Mouse (Mus musculus) kidney, embryonic 14.5 days (tissue): ENCODE results near the gene Pkn3. TPM values are rescaled to one million over a fixed set of nuclear protein-coding genes. Genes with fewer than 3 reads are reported as not detected.
A peak's percentile ranks its signal among the peaks of the same experiment; 100 is the strongest.

Experiments used
- ATAC-seq: fragments of 200-750 bp; cut with Nextera tagmentation; 2 replicates; pipeline ENCODE4 v1.8.0; 2017; ENCODE audit warnings: moderate number of reproducible peaks, mild to moderate bottlenecking, moderate TSS enrichment, moderate library complexity; ENCODE audit not compliant: low FRiP score, low TSS enrichment
- H3K27ac ChIP-seq: fragments of 300-500 bp; sonication (generic); 2 replicates; pipeline ENCODE4 v1.5.1; 2014; ENCODE audit warnings: low read depth, mild to moderate bottlenecking, low read length, moderate library complexity, mixed read lengths
- H3K27me3 ChIP-seq: fragments of 300-500 bp; sonication (generic); 2 replicates; pipeline ENCODE4 v1.6.1; 2014; ENCODE audit warnings: mild to moderate bottlenecking, low read length; ENCODE audit not compliant: control insufficient read depth, insufficient read depth
- H3K36me3 ChIP-seq: fragments of 300-500 bp; sonication (generic); 2 replicates; pipeline ENCODE4 v1.6.1; 2014; ENCODE audit warnings: low read length, mixed read lengths; ENCODE audit not compliant: control insufficient read depth, insufficient read depth
- H3K4me1 ChIP-seq: fragments of 300-500 bp; sonication (generic); 2 replicates; pipeline ENCODE4 v1.6.1; 2014; ENCODE audit warnings: low read length, mixed read lengths; ENCODE audit not compliant: control insufficient read depth, insufficient read depth
- H3K4me2 ChIP-seq: fragments of 300-500 bp; sonication (generic); replicated peaks from 2 replicates; pipeline ENCODE4 v1.6.1; 2014; ENCODE audit warnings: low read depth, mild to moderate bottlenecking, low read length
- H3K4me3 ChIP-seq: fragments of 300-500 bp; sonication (generic); 2 replicates; pipeline ENCODE4 v1.5.1; 2014; ENCODE audit warnings: mild to moderate bottlenecking, low read length
- H3K9ac ChIP-seq: fragments of 300-500 bp; sonication (generic); 2 replicates; pipeline ENCODE4 v1.6.1; 2014; ENCODE audit warnings: low read depth, mild to moderate bottlenecking, low read length, moderate library complexity
- H3K9me3 ChIP-seq: fragments of 300-500 bp; sonication (generic); 2 replicates; pipeline ENCODE4 v1.6.1; 2016; ENCODE audit warnings: low read length; ENCODE audit not compliant: control insufficient read depth
- WGBS: fragments of 180-500 bp; shearing (Covaris S2); extraction: QIAGEN DNeasy Blood & Tissue Kit; methylation state at CpG from one replicate; pipeline ENCODE4 v1.1.7; 2014; 5-methylcytosine and 5-hydroxymethylcytosine counted together
- polyA plus RNA-seq: library from polyadenylated mRNA; unstranded; fragments of >200 nt; fragmentation: Nextera tagmentation; extraction: Ambion mirVana; gene quantifications from 2 replicates; pipeline ENCODE4 v1.2.1, GENCODE M21; 2014

Gene Pkn3
- polyA plus RNA-seq, 1 experiment from 2014 or later, result 9.1 TPM

GRCm38 (mm10) chr2:30067962-30068361, 9.5 kb upstream of the Pkn3 start:
- no peak for ATAC-seq
- H3K36me3 ChIP-seq, result peaks cover 38% of the 10 kb centered on the region

DNA sequence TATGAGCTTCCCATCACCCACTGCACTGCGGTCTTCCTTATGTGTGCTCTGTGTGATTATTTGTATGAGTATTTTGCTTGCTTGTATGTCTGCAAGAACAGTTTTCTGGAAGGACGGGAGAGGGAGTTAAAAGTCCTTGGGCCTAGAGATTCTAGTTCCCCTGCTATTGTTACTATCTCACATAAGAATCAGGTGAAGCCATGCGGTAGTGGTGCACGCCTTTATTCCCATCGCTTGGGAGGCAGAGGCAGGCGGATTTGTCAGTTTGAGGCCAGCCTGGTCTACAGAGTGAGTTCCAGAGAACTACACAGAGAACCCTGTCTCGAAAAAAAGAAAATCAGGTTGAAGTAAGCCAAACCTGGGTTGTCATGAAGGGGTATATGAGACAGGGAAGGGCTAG, 4.6 kb upstream of the Pkn3 start:
- Histone ChIP-seq H3K4me1 (peaks cover 7% of the 10 kb centered on the region), H3K27ac (no peak overlapping the region), H3K36me3 (peaks cover 48% of the 10 kb centered on the region), H3K27me3 (no peaks in the 10 kb centered on the region), H3K9me3 (no peaks in the 10 kb centered on the region), H3K9ac (no peak overlapping the region), H3K4me2 (no peak overlapping the region), H3K4me3 (no peak overlapping the region)
- 80% methylated on average over 7 of the region's 7 CpGs for WGBS
- no peak for ATAC-seq

More at GRCm38 (mm10) chr2:30067962-30068361, 9.5 kb upstream of the Pkn3 start:
- WGBS, result 14% methylated on average over 7 of the region's 7 CpGs
- no peaks in the 10 kb centered on the region for H3K9me3 ChIP-seq
- peak overlapping the region; percentile 100 for H3K4me3 ChIP-seq
- H3K4me1 ChIP-seq, result peaks cover 22% of the 10 kb centered on the region
- H3K27ac ChIP-seq, result no peak overlapping the region; the same call in 1 of the 2 replicates
- no peaks in the 10 kb centered on the region for H3K27me3 ChIP-seq
- H3K9ac ChIP-seq, result peak overlapping the region; percentile 97
- H3K4me2 ChIP-seq, result peak overlapping the region; percentile 85

GRCm38 (mm10) chr2:30073285-30073684, 4.2 kb upstream of the Pkn3 start:
- Histone ChIP-seq H3K4me2 (no peak overlapping the region), H3K27me3 (no peaks in the 10 kb centered on the region), H3K36me3 (peaks cover 43% of the 10 kb centered on the region), H3K4me1 (peaks cover 6% of the 10 kb centered on the region), H3K9me3 (no peaks in the 10 kb centered on the region), H3K9ac (no peak overlapping the region), H3K4me3 (no peak overlapping the region), H3K27ac (no peak overlapping the region)
- no peak for ATAC-seq
- 85% methylated on average over 3 of the region's 3 CpGs for WGBS

- Histone ChIP-seq H3K27me3 (no peaks in the 10 kb centered on the region), H3K9ac (no peak overlapping the region), H3K4me3 (no peak overlapping the region), H3K9me3 (no peaks in the 10 kb centered on the region), H3K4me2 (no peak overlapping the region), H3K27ac (no peak overlapping the region), H3K4me1 (peaks cover 4% of the 10 kb centered on the region; the same call in 1 of the 2 replicates), H3K36me3 (peaks cover 20% of the 10 kb centered on the region)
- no peak for ATAC-seq
- 44% methylated on average over 3 of the region's 3 CpGs for WGBS
Observed at GRCm38 (mm10) chr2:30075625-30076024, 1.9 kb upstream of the Pkn3 start.

GRCm38 (mm10) chr2:30076439-30076838, 1.0 kb upstream of the Pkn3 start:
- 96% methylated on average over 9 of the region's 9 CpGs for WGBS
- no peaks in the 10 kb centered on the region for H3K27me3 ChIP-seq
- H3K9ac ChIP-seq, result no peak overlapping the region
- no peak overlapping the region for H3K4me2 ChIP-seq
- no peak overlapping the region for H3K27ac ChIP-seq
- no peak overlapping the region for H3K4me3 ChIP-seq
- ATAC-seq, result no peak
- H3K9me3 ChIP-seq, result no peaks in the 10 kb centered on the region
- H3K36me3 ChIP-seq, result peaks cover 19% of the 10 kb centered on the region
- peaks cover 4% of the 10 kb centered on the region; the same call in 1 of the 2 replicates for H3K4me1 ChIP-seq

DNA sequence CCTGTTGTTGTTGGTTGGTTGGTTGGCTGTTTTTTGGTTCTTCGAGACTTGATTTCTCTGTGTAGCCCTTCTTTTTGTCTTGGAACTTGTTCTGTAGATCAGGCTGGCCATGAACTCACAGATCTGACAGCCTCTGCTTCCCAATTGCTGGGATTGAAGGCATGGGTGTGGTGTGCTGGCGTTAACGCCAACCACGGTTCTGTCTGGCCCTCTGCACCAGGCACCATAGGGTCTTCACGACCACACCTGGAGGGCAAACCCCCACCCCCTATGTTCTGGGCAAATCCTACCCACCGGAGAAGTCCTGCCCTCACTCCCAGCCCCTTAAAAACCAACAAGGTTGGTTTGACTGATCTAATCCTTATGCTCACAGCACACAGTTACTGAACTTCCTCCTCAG, 525 bp upstream of the Pkn3 start:
- H3K9me3 ChIP-seq, result no peaks in the 10 kb centered on the region
- no peak overlapping the region for H3K9ac ChIP-seq
- ATAC-seq, result peak; percentile 25; the same call in 1 of the 2 replicates
- peaks cover 4% of the 10 kb centered on the region; the same call in 1 of the 2 replicates for H3K4me1 ChIP-seq
- H3K4me2 ChIP-seq, result peak overlapping the region; percentile 93; the same call in 1 of the 2 replicates
- no peaks in the 10 kb centered on the region for H3K27me3 ChIP-seq
- no peak overlapping the region for H3K27ac ChIP-seq
- H3K4me3 ChIP-seq, result no peak overlapping the region
- peaks cover 17% of the 10 kb centered on the region for H3K36me3 ChIP-seq
- WGBS, result 66% methylated on average over 6 of the region's 6 CpGs

DNA sequence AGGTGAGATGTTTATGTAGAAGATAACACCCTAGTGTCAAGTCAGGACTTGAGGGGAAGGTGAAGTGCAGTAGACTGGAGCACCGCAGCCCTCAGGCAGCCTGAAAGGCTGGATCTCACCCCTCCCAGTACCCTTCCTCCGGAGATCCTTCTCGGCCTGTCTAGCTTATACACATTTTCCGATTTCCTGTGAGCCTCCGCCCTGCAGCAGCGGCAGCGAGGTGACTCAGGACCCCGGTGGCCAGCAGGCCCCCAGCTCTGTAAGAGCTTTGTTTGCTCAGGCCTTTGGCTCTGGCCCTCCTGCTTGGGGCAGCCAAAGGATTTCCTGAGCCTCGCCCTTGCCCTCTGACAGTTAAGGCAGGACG, 847 bp downstream of the Pkn3 start:
- peaks cover 4% of the 10 kb centered on the region; the same call in 1 of the 2 replicates for H3K4me1 ChIP-seq
- peaks cover 7% of the 10 kb centered on the region; the same call in 1 of the 2 replicates for H3K36me3 ChIP-seq
- peak overlapping the region; percentile 42 for H3K9ac ChIP-seq
- H3K27ac ChIP-seq, result peak overlapping the region; percentile 88; the same call in 1 of the 2 replicates
- H3K4me3 ChIP-seq, result peak overlapping the region; percentile 64
- H3K9me3 ChIP-seq, result no peaks in the 10 kb centered on the region
- peak; percentile 10; the same call in 1 of the 2 replicates for ATAC-seq
- H3K27me3 ChIP-seq, result no peaks in the 10 kb centered on the region
- WGBS, result 17% methylated on average over 10 of the region's 10 CpGs
- peak overlapping the region; percentile 93 for H3K4me2 ChIP-seq

GRCm38 (mm10) chr2:30078760-30079159, 1.3 kb downstream of the Pkn3 start:
- H3K36me3 ChIP-seq, result peaks cover 3% of the 10 kb centered on the region; the same call in 1 of the 2 replicates
- no peaks in the 10 kb centered on the region for H3K9me3 ChIP-seq
- peaks cover 4% of the 10 kb centered on the region; the same call in 1 of the 2 replicates for H3K4me1 ChIP-seq
- no peaks in the 10 kb centered on the region for H3K27me3 ChIP-seq
- ATAC-seq, result no peak
- WGBS, result 74% methylated on average over 4 of the region's 4 CpGs
- H3K4me2 ChIP-seq, result peak overlapping the region; percentile 93; the same call in 1 of the 2 replicates
- H3K9ac ChIP-seq, result peak overlapping the region; percentile 42; the same call in 1 of the 2 replicates
- H3K27ac ChIP-seq, result 0 out of 2 replicates have a peak overlapping the region, but pooled peaks have one; percentile 88
- peak overlapping the region; percentile 64; the same call in 1 of the 2 replicates for H3K4me3 ChIP-seq

DNA sequence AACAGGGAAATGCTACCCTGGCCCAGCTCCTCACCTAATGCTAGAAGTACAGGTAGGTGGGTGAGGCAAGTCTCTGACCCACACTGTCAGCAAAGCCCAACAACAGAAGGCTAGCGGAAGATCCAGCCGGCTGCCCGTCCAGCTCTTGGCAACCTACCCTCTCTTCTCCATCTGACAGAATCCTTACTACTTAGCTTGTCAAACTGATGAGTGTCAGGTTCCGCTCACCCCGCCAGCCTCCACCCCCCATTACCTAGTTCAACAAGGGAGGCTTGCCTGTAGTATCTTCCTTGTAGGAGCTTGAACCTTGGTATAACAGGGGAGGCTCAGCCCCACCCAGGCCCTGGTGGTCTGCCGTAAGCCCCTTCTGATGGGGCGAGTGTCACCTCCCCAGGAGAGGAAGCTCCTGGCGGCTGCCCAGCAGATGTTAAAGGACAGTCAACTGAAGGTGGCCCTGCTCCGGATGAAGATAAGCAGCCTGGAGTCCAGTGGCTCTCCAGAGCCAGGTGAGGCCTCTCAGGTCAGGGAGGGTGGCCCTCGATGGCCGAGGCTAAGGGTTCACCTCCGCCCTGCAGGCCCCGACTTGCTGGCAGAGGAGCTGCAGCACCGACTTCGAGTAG, 2.8 kb downstream of the Pkn3 start:
- H3K4me3 ChIP-seq, result no peak overlapping the region
- 87% methylated on average over 15 of the region's 15 CpGs for WGBS
- ATAC-seq, result no peak
- no peak overlapping the region for H3K4me2 ChIP-seq
- no peaks in the 10 kb centered on the region for H3K9me3 ChIP-seq
- H3K27ac ChIP-seq, result no peak overlapping the region
- H3K4me1 ChIP-seq, result peaks cover 9% of the 10 kb centered on the region; the same call in 1 of the 2 replicates
- H3K27me3 ChIP-seq, result no peaks in the 10 kb centered on the region
- no peaks in the 10 kb centered on the region for H3K36me3 ChIP-seq
- H3K9ac ChIP-seq, result no peak overlapping the region
